Mouse (Mus musculus): Measurements from ENCODE around the gene Prcd.

DNA sequence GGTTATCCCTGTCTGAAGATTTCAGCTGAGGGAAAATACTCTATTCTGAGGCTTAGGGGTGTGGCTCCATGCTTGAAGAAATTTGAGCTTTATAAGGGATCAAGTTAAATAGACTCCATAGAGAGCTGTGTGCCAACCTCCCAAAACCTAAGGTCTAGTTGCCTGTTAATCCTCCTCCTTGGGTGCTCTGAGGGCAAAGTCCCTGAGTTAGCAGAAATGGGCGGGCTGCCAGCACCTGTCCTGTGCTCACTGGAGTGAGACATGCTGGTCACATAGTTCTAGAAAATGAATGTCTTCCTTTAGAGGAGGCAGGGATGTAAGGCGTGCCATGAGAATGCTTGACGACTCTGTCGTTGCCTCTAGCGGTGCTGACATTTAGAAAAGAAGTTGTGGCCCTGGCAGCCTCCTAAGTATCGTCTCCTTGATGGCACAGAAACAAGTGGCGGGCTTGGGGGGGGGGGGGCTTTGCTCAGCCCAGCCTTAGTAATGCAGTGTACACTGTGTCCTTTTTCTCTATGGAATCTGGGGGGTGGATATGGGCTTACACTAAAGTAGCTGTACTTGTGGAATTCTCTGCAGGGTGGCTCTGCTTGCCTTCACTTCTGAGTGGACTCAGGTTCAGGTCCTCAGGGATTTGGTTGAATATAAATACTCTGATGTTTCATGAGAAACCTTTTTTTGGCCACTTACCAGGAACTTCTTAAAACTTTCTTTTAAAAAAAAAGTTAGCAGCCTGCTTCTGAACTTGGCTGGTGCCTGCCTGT lies 21.5 kb downstream of the Prcd start:
- TF ChIP-seq CTCF (IDR thresholded peaks at IDR 0.05; ENCODE audit: low read depth) (no peak), EP300 (IDR thresholded peaks at IDR 0.05; ENCODE audit: low read depth) (no peak)
